ENCODE assay signal across 11 mouse cellular contexts in genomic region chr5:135800927-135801326, GRCm38 (mm10). TPM values are rescaled to one million over a fixed set of nuclear protein-coding genes. Genes with fewer than 3 reads are reported as not detected.
A peak's percentile ranks its signal among the peaks of the same experiment; 100 is the strongest.
DNase-seq lines count a peak whose midpoint lies in the region; ATAC-seq lines count a peak whose summit lies in the region.
"Had no signal": no experiment of that assay in that cellular context is flagged by ENCODE, and none has a peak within 500 bp of the region (broad histone marks: within the 10 kb centered on the region; RNA-seq: fewer than 3 reads in every experiment).

No protein-coding gene starts in this region.

- H3K9me3 ChIP-seq in heart, embryonic 13.5 days, result no peaks in the 10 kb centered on the region
- no peaks in the 10 kb centered on the region for H3K9me3 ChIP-seq in embryonic facial prominence, embryonic 14.5 days (ENCODE audit: control insufficient read depth, low read length)
- H3K9me3 ChIP-seq in limb, embryonic 12.5 days, result no peaks in the 10 kb centered on the region
- H3K9me3 ChIP-seq: liver, embryonic 12.5 days had no signal

- peaks cover 13% of the 10 kb centered on the region for H3K4me1 ChIP-seq in heart, embryonic 13.5 days
- H3K4me1 ChIP-seq in embryonic facial prominence, embryonic 14.5 days (ENCODE audit: control insufficient read depth, insufficient read depth, low read length), result peaks cover 12% of the 10 kb centered on the region; the same call in 1 of the 2 replicates
- H3K4me1 ChIP-seq in limb, embryonic 12.5 days (replicated peaks), result peaks cover 16% of the 10 kb centered on the region
- H3K4me1 ChIP-seq: liver, embryonic 12.5 days had no signal

- peak overlapping the region; percentile 37 for H3K4me2 ChIP-seq in heart, embryonic 13.5 days
- no peak overlapping the region for H3K4me2 ChIP-seq in embryonic facial prominence, embryonic 14.5 days (ENCODE audit: low read depth, low read length)
- 0 out of 2 replicates have a peak overlapping the region, but pooled peaks have one; percentile 4 for H3K4me2 ChIP-seq in limb, embryonic 12.5 days
- H3K4me2 ChIP-seq: liver, embryonic 12.5 days had no signal

- H3K36me3 ChIP-seq in heart, embryonic 13.5 days, result no peaks in the 10 kb centered on the region
- H3K36me3 ChIP-seq in embryonic facial prominence, embryonic 14.5 days (ENCODE audit: control insufficient read depth, insufficient read depth, low read length), result no peaks in the 10 kb centered on the region
- no peaks in the 10 kb centered on the region for H3K36me3 ChIP-seq in limb, embryonic 12.5 days
- H3K36me3 ChIP-seq: liver, embryonic 12.5 days had no signal

- no peak for ATAC-seq in heart, embryonic 13.5 days (ENCODE audit: extremely low read depth, insufficient number of reproducible peaks, low FRiP score, low TSS enrichment)
- peak; percentile 86 for ATAC-seq in embryonic facial prominence, embryonic 14.5 days (ENCODE audit: low read depth)
- peak; percentile 44; the same call in 1 of the 2 replicates for ATAC-seq in limb, embryonic 12.5 days (ENCODE audit: insufficient number of reproducible peaks, insufficient read depth, low FRiP score, low TSS enrichment, low read depth)
- ATAC-seq: liver, embryonic 12.5 days; Patski had no signal

- peaks cover 23% of the 10 kb centered on the region for H3K27me3 ChIP-seq in heart, embryonic 13.5 days (replicated peaks)
- H3K27me3 ChIP-seq in embryonic facial prominence, embryonic 14.5 days (replicated peaks; ENCODE audit: control insufficient read depth, insufficient read depth, low read length), result no peaks in the 10 kb centered on the region
- peaks cover 14% of the 10 kb centered on the region for H3K27me3 ChIP-seq in limb, embryonic 12.5 days

- H3K9ac ChIP-seq in heart, embryonic 13.5 days, result peak overlapping the region; percentile 47; the same call in 1 of the 2 replicates
- H3K9ac ChIP-seq in embryonic facial prominence, embryonic 14.5 days (ENCODE audit: low read depth, low read length), result no peak overlapping the region; the same call in 1 of the 2 replicates
- no peak overlapping the region for H3K9ac ChIP-seq in limb, embryonic 12.5 days (replicated peaks)
- H3K9ac ChIP-seq: liver, embryonic 12.5 days had no signal

- H3K4me3 ChIP-seq in heart, embryonic 13.5 days, result no peak overlapping the region
- no peak overlapping the region for H3K4me3 ChIP-seq in embryonic facial prominence, embryonic 14.5 days (ENCODE audit: low read depth, low read length)
- no peak overlapping the region for H3K4me3 ChIP-seq in limb, embryonic 12.5 days (replicated peaks)
- H3K4me3 ChIP-seq: liver, embryonic 12.5 days had no signal

- intact Hi-C loops in left cerebral cortex, postnatal 36 days (cut with DNase I), result no loop called here

- 4% methylated on average over 6 of the region's 6 CpGs for WGBS in heart, embryonic 13.5 days
- WGBS in embryonic facial prominence, embryonic 14.5 days, result 2% methylated on average over 6 of the region's 6 CpGs
- WGBS in limb, embryonic 12.5 days, result 3% methylated on average over 6 of the region's 6 CpGs

- no peak for DNase-seq in heart, adult 8-10 months (ENCODE audit: low spot score)
- DNase-seq in embryonic facial prominence, embryonic 14.5 days (ENCODE audit: low spot score), result peak; percentile 67
- DNase-seq in retina, embryonic 14.5 days (ENCODE audit: low spot score), result peak; percentile 69
- no peak for DNase-seq in right cerebral cortex, adult 2 months (ENCODE audit: low spot score in 2 of 2)
- no peak for DNase-seq in left cerebral cortex, postnatal 36 days (ENCODE audit: low spot score in 2 of 2)
- no peak for DNase-seq in left cerebral cortex, adult 8-10 months (ENCODE audit: low spot score in 2 of 2)

- 0 out of 2 replicates have a peak overlapping the region, but pooled peaks have one; percentile 9 for H3K27ac ChIP-seq in heart, embryonic 13.5 days (replicated peaks)
- H3K27ac ChIP-seq in embryonic facial prominence, embryonic 14.5 days (replicated peaks; ENCODE audit: low read depth, low read length), result no peak overlapping the region
- no peak overlapping the region for H3K27ac ChIP-seq in limb, embryonic 12.5 days
- H3K27ac ChIP-seq: liver, embryonic 12.5 days had no signal

RNA-seq across cellular contexts. Expression of gene Srrm3, which starts 5.8 kb away (rescaled TPM):
- 0.06 and 0.13 TPM in 2 replicates for polyA plus RNA-seq in heart, embryonic 13.5 days (2015; fragmentation: Nextera tagmentation; extraction: Ambion mirVana)
- total RNA-seq in heart, adult 8-10 months (2022), result not detected
- polyA plus RNA-seq in embryonic facial prominence, embryonic 14.5 days (2014; fragmentation: Nextera tagmentation; extraction: Ambion mirVana), result 1.1 and 1.5 TPM in 2 replicates
- polyA plus RNA-seq in limb, embryonic 12.5 days (2016; fragmentation: Nextera tagmentation; extraction: Ambion mirVana), result 0.13 and 0.43 TPM in 2 replicates
- total RNA-seq in left cerebral cortex, postnatal 36 days (2021), result 100 to 1,000 TPM in 1 of 2 experiments, 10 to 100 TPM in 1; 65.0 to 119 TPM
- total RNA-seq in left cerebral cortex, adult 8-10 months (2022), result 10 to 100 TPM; 61.8 to 78.3 (median 68.6) TPM
- polyA plus RNA-seq: liver, embryonic 12.5 days had no signal

RNA-seq across cellular contexts. Expression of gene Mdh2, which starts 22.6 kb away (rescaled TPM):
- polyA plus RNA-seq in heart, embryonic 13.5 days (2015; fragmentation: Nextera tagmentation; extraction: Ambion mirVana), result 966 and 1,014 TPM in 2 replicates
- 1,000 to 10,000 TPM; 1,906 to 1,974 (median 1,950) TPM for total RNA-seq in heart, adult 8-10 months (2022)
- 481 and 483 TPM in 2 replicates for polyA plus RNA-seq in embryonic facial prominence, embryonic 14.5 days (2014; fragmentation: Nextera tagmentation; extraction: Ambion mirVana)
- 478 and 499 TPM in 2 replicates for polyA plus RNA-seq in limb, embryonic 12.5 days (2016; fragmentation: Nextera tagmentation; extraction: Ambion mirVana)
- total RNA-seq in left cerebral cortex, postnatal 36 days (2021), result 100 to 1,000 TPM; 374 to 435 TPM
- 100 to 1,000 TPM; 407 to 445 (median 424) TPM for total RNA-seq in left cerebral cortex, adult 8-10 months (2022)

RNA-seq across cellular contexts. Expression of gene Styxl1, which starts 22.7 kb away (rescaled TPM):
- 0.29 TPM in 1 of 2 replicates, not detected in the other for polyA plus RNA-seq in heart, embryonic 13.5 days (2015; fragmentation: Nextera tagmentation; extraction: Ambion mirVana)
- total RNA-seq in heart, adult 8-10 months (2022), result not detected
- polyA plus RNA-seq in embryonic facial prominence, embryonic 14.5 days (2014; fragmentation: Nextera tagmentation; extraction: Ambion mirVana), result 0.54 and 0.90 TPM in 2 replicates
- 0.17 TPM in 1 of 2 replicates, not detected in the other for polyA plus RNA-seq in limb, embryonic 12.5 days (2016; fragmentation: Nextera tagmentation; extraction: Ambion mirVana)
- not detected for total RNA-seq in left cerebral cortex, postnatal 36 days (2021)
- total RNA-seq in left cerebral cortex, adult 8-10 months (2022), result under 1 TPM in 2 of 4 experiments, not detected in 2; 0.30 to 0.37 TPM
- polyA plus RNA-seq: intestine, embryonic 14.5 days; liver, embryonic 12.5 days had no signal

RNA-seq across cellular contexts. Expression of gene Tmem120a, which starts 56.7 kb away (rescaled TPM):
- polyA plus RNA-seq in heart, embryonic 13.5 days (2015; fragmentation: Nextera tagmentation; extraction: Ambion mirVana), result 30.8 and 32.0 TPM in 2 replicates
- 10 to 100 TPM; 14.9 to 19.0 (median 16.7) TPM for total RNA-seq in heart, adult 8-10 months (2022)
- polyA plus RNA-seq in embryonic facial prominence, embryonic 14.5 days (2014; fragmentation: Nextera tagmentation; extraction: Ambion mirVana), result 36.7 and 42.2 TPM in 2 replicates
- 47.9 and 52.5 TPM in 2 replicates for polyA plus RNA-seq in limb, embryonic 12.5 days (2016; fragmentation: Nextera tagmentation; extraction: Ambion mirVana)
- total RNA-seq in left cerebral cortex, postnatal 36 days (2021), result 10 to 100 TPM; 15.6 to 18.0 TPM
- 10 to 100 TPM; 16.8 to 20.5 (median 19.7) TPM for total RNA-seq in left cerebral cortex, adult 8-10 months (2022)

Comparison
In these comparisons a context has a peak if more than half of its experiments do, and no peak if none do; other contexts are left out.
1. DNase-seq: peak in embryonic facial prominence, embryonic 14.5 days (single experiment) and retina, embryonic 14.5 days (single experiment); none in heart, adult 8-10 months (single experiment), right cerebral cortex, adult 2 months (0 of 2), left cerebral cortex, postnatal 36 days (0 of 2) and left cerebral cortex, adult 8-10 months (0 of 2).
2. RNA of gene Srrm3, which starts 5.8 kb away (total RNA-seq): 65.0 to 119 TPM in left cerebral cortex, postnatal 36 days and 61.8 to 78.3 TPM in left cerebral cortex, adult 8-10 months; not detected in heart, adult 8-10 months; every median in the first group is over 10 times any median in the second.
3. RNA of gene Mdh2, which starts 22.6 kb away (total RNA-seq): 1,906 to 1,974 TPM in heart, adult 8-10 months; 374 to 435 TPM in left cerebral cortex, postnatal 36 days and 407 to 445 TPM in left cerebral cortex, adult 8-10 months; every median in the first group is over 4 times any median in the second.